33 mouse cellular contexts compared by ENCODE assay signal in genomic region chr11:23821652-23822051, GRCm38 (mm10). TPM values are rescaled to one million over a fixed set of nuclear protein-coding genes. Genes with fewer than 3 reads are reported as not detected.
A peak's percentile ranks its signal among the peaks of the same experiment; 100 is the strongest.
DNase-seq lines count a peak whose midpoint lies in the region; ATAC-seq and TF ChIP-seq lines count a peak whose summit lies in the region.
"Had no signal": no experiment of that assay in that cellular context is flagged by ENCODE, and none has a peak within 500 bp of the region (broad histone marks: within the 10 kb centered on the region; RNA-seq: fewer than 3 reads in every experiment).

No protein-coding gene starts in this region.

- 86% methylated on average over 2 of the region's 2 CpGs for WGBS in spleen, adult 2 months
- 93% methylated on average over 2 of the region's 2 CpGs for WGBS in midbrain, postnatal 0 days
- WGBS in midbrain, embryonic 15.5 days, result 85% methylated on average over 2 of the region's 2 CpGs

- H3K4me1 ChIP-seq in spleen, adult 2 months (ENCODE audit: control insufficient read depth, insufficient read depth, insufficient read length), result peaks cover 18% of the 10 kb centered on the region; the same call in 1 of the 2 replicates
- no peaks in the 10 kb centered on the region for H3K4me1 ChIP-seq in midbrain, postnatal 0 days (ENCODE audit: insufficient read depth, low read length)
- H3K4me1 ChIP-seq in midbrain, embryonic 15.5 days, result no peaks in the 10 kb centered on the region
- H3K4me1 ChIP-seq: embryonic facial prominence, embryonic 10.5 days; embryonic facial prominence, embryonic 15.5 days; forebrain, embryonic 12.5 days; heart, embryonic 10.5 days; heart, embryonic 15.5 days; limb, embryonic 10.5 days; limb, embryonic 15.5 days; liver, embryonic 13.5 days; megakaryocyte, embryonic 14.5 days; midbrain, embryonic 12.5 days; neural tube, embryonic 12.5 days had no signal

- H3K36me3 ChIP-seq in spleen, adult 2 months (ENCODE audit: control insufficient read depth, insufficient read depth, low read length), result no peaks in the 10 kb centered on the region
- no peaks in the 10 kb centered on the region for H3K36me3 ChIP-seq in midbrain, postnatal 0 days (ENCODE audit: insufficient read depth, low read length)
- no peaks in the 10 kb centered on the region for H3K36me3 ChIP-seq in midbrain, embryonic 15.5 days (replicated peaks)
- H3K36me3 ChIP-seq: embryonic facial prominence, embryonic 10.5 days; embryonic facial prominence, embryonic 15.5 days; forebrain, embryonic 12.5 days; G1E; heart, embryonic 10.5 days; heart, embryonic 15.5 days; limb, embryonic 10.5 days; limb, embryonic 15.5 days; liver, embryonic 13.5 days; midbrain, embryonic 12.5 days; neural tube, embryonic 12.5 days had no signal

- TF ChIP-seq CTCF in spleen, adult 2 months (IDR thresholded peaks at IDR 0.05; ENCODE audit: extremely low read depth, insufficient read depth, insufficient read length, insufficient replicate concordance), result no peak
- no peak for TF ChIP-seq CTCF in midbrain, postnatal 0 days (IDR thresholded peaks at IDR 0.05)

- H3K27ac ChIP-seq in spleen, adult 2 months (ENCODE audit: insufficient read depth, low read length), result peak overlapping the region; percentile 65; the same call in 1 of the 2 replicates
- no peak overlapping the region for H3K27ac ChIP-seq in midbrain, postnatal 0 days (ENCODE audit: low read depth, low read length)
- H3K27ac ChIP-seq in midbrain, embryonic 15.5 days, result no peak overlapping the region
- H3K27ac ChIP-seq: embryonic facial prominence, embryonic 10.5 days; embryonic facial prominence, embryonic 15.5 days; forebrain, embryonic 12.5 days; heart, embryonic 10.5 days; heart, embryonic 15.5 days; hindbrain, embryonic 14.5 days; limb, embryonic 10.5 days; limb, embryonic 15.5 days; liver, embryonic 13.5 days; midbrain, embryonic 12.5 days; neural tube, embryonic 12.5 days had no signal

- no peak overlapping the region for H3K4me2 ChIP-seq in midbrain, postnatal 0 days (ENCODE audit: low read depth, low read length, poor library complexity, severe bottlenecking)
- H3K4me2 ChIP-seq in midbrain, embryonic 15.5 days, result no peak overlapping the region
- H3K4me2 ChIP-seq: embryonic facial prominence, embryonic 15.5 days; forebrain, embryonic 12.5 days; heart, embryonic 15.5 days; hindbrain, embryonic 14.5 days; limb, embryonic 15.5 days; liver, embryonic 13.5 days; midbrain, embryonic 12.5 days; neural tube, embryonic 12.5 days had no signal

- H3K9ac ChIP-seq in midbrain, postnatal 0 days (replicated peaks; ENCODE audit: low read length, poor library complexity, severe bottlenecking), result no peak overlapping the region
- no peak overlapping the region for H3K9ac ChIP-seq in midbrain, embryonic 15.5 days
- H3K9ac ChIP-seq: embryonic facial prominence, embryonic 15.5 days; forebrain, embryonic 12.5 days; forebrain, postnatal 0 days; heart, embryonic 15.5 days; hindbrain, embryonic 14.5 days; limb, embryonic 15.5 days; liver, embryonic 13.5 days; midbrain, embryonic 12.5 days; neural tube, embryonic 12.5 days had no signal

- H3K4me3 ChIP-seq in spleen, adult 2 months (ENCODE audit: extremely low read depth, insufficient read depth, insufficient read length), result no peak overlapping the region
- H3K4me3 ChIP-seq in midbrain, postnatal 0 days (ENCODE audit: low read depth, low read length), result no peak overlapping the region
- H3K4me3 ChIP-seq in midbrain, embryonic 15.5 days, result no peak overlapping the region
- H3K4me3 ChIP-seq: embryonic facial prominence, embryonic 10.5 days; embryonic facial prominence, embryonic 15.5 days; forebrain, embryonic 12.5 days; heart, embryonic 10.5 days; heart, embryonic 15.5 days; limb, embryonic 10.5 days; limb, embryonic 15.5 days; liver, embryonic 13.5 days; megakaryocyte, embryonic 14.5 days; midbrain, embryonic 12.5 days; myocyte; neural tube, embryonic 12.5 days had no signal

- no peak for DNase-seq in spleen, adult 2 months (ENCODE audit: low read depth in 1 of 2, low spot score in 2 of 2)
- no peak for DNase-seq in spleen, postnatal 4 days (ENCODE audit: low spot score in 2 of 2)
- DNase-seq in right cerebral cortex, adult 18-20 months, result no peak
- no peak for DNase-seq in midbrain, postnatal 0 days (ENCODE audit: low spot score)
- DNase-seq in layer of hippocampus, postnatal 10 days (ENCODE audit: low spot score in 2 of 2), result no peak
- DNase-seq: adrenal gland, postnatal 14 days; cerebellum, adult 11-12 months; cerebellum, postnatal 14 days; forebrain, postnatal 0 days; heart, postnatal 36 days; kidney, adult 11 months; kidney, postnatal 14 days; liver, embryonic 13.5 days; lung, adult 18-20 months; lung, postnatal 10 days; thymus, postnatal 14 days had no signal

- peak; percentile 83 for ATAC-seq in common myeloid progenitor, adult 5-6 weeks (replicated peaks; ENCODE audit: low read depth, poor library complexity, severe bottlenecking)
- ATAC-seq in megakaryocyte progenitor cell, adult 5-6 weeks (replicated peaks; ENCODE audit: poor library complexity), result peak; percentile 90
- ATAC-seq in midbrain, postnatal 0 days (ENCODE audit: low FRiP score), result no peak
- no peak for ATAC-seq in midbrain, embryonic 15.5 days (replicated peaks)
- ATAC-seq: forebrain, postnatal 0 days; Patski had no signal

- H3K9me3 ChIP-seq in midbrain, postnatal 0 days (ENCODE audit: low read length), result no peaks in the 10 kb centered on the region
- H3K9me3 ChIP-seq in midbrain, embryonic 15.5 days, result no peaks in the 10 kb centered on the region
- H3K9me3 ChIP-seq: embryonic facial prominence, embryonic 10.5 days; embryonic facial prominence, embryonic 15.5 days; forebrain, embryonic 12.5 days; G1E; heart, embryonic 10.5 days; heart, embryonic 15.5 days; limb, embryonic 10.5 days; limb, embryonic 15.5 days; liver, embryonic 13.5 days; megakaryocyte, embryonic 14.5 days; midbrain, embryonic 12.5 days had no signal

- H3K27me3 ChIP-seq in spleen, adult 2 months (ENCODE audit: control insufficient read depth, insufficient read depth, low read length), result no peaks in the 10 kb centered on the region
- no peaks in the 10 kb centered on the region for H3K27me3 ChIP-seq in midbrain, postnatal 0 days (ENCODE audit: insufficient read depth, low read length)
- no peaks in the 10 kb centered on the region for H3K27me3 ChIP-seq in midbrain, embryonic 15.5 days (replicated peaks)
- H3K27me3 ChIP-seq: embryonic facial prominence, embryonic 15.5 days; forebrain, embryonic 12.5 days; heart, embryonic 15.5 days; limb, embryonic 15.5 days; liver, embryonic 13.5 days; megakaryocyte, embryonic 14.5 days; midbrain, embryonic 12.5 days; neural tube, embryonic 12.5 days had no signal

- TF ChIP-seq POLR2A in spleen, adult 2 months (IDR thresholded peaks at IDR 0.05; ENCODE audit: low read depth, low read length), result no peak

RNA-seq across cellular contexts. Expression of gene Rel, which starts 50.9 kb away (rescaled TPM):
- 12.4 and 13.6 TPM in 2 replicates for polyA plus RNA-seq in spleen, adult 2 months (2012; rRNA removed)
- 12.0 and 17.2 TPM in 2 replicates for total RNA-seq in common myeloid progenitor, adult 5-6 weeks (2017)
- 20.7 and 25.9 TPM in 2 replicates for total RNA-seq in megakaryocyte progenitor cell, adult 5-6 weeks (2015)
- total RNA-seq in megakaryocyte progenitor cell, adult 5-6 weeks (2017), result 8.1 and 8.9 TPM in 2 replicates
- 0.90 and 0.99 TPM in 2 replicates for total RNA-seq in midbrain, postnatal 0 days (2014; rRNA removed)
- 0.29 and 0.38 TPM in 2 replicates for polyA plus RNA-seq in midbrain, postnatal 0 days (2015; fragmentation: Nextera tagmentation; extraction: Ambion mirVana)
- 0.29 and 0.37 TPM in 2 replicates for polyA plus RNA-seq in midbrain, embryonic 15.5 days (2015; fragmentation: Nextera tagmentation; extraction: Ambion mirVana)
- 1 to 10 TPM; 3.1 to 4.1 TPM for total RNA-seq in layer of hippocampus, postnatal 10 days (2021)

Comparison
In these comparisons a context has a peak if more than half of its experiments do, and no peak if none do; other contexts are left out.
1. ATAC-seq: peak in common myeloid progenitor, adult 5-6 weeks (single experiment) and megakaryocyte progenitor cell, adult 5-6 weeks (single experiment); none in midbrain, postnatal 0 days (single experiment) and midbrain, embryonic 15.5 days (single experiment).